Mouse (Mus musculus): Measurements from ENCODE around the gene Zfp664. TPM values are rescaled to one million over a fixed set of nuclear protein-coding genes. Genes with fewer than 3 reads are reported as not detected.

The Zfp664 gene
- polyA plus RNA-seq, 1 experiment, result 19.6 TPM

GRCm38 (mm10) chr5:124891921-124892370, 29.5 kb downstream of the Zfp664 start:
- Histone ChIP-seq H3ac (ENCODE audit: control insufficient read depth, insufficient read length) (no peak overlapping the region), H3K27me3 (ENCODE audit: control insufficient read depth, insufficient read depth, insufficient read length) (no peaks in the 10 kb centered on the region), H3K36me3 (ENCODE audit: control insufficient read depth, insufficient read depth) (peaks cover 5% of the 10 kb centered on the region), H3K4me3 (no peak overlapping the region), H3K79me2 (ENCODE audit: control insufficient read depth, insufficient read depth) (no peaks in the 10 kb centered on the region), H3K4me2 (ENCODE audit: low read depth) (no peak overlapping the region)
- peak in 1 of 3 experiments; percentile 13 for TF ChIP-seq MYOG (IDR thresholded peaks at IDR 0.05; ENCODE audit: control insufficient read depth in 1 of 3, insufficient read depth in 1 of 3, insufficient read length in 2 of 3, low read depth in 2 of 3)
- no peak for TF ChIP-seq POLR2AphosphoS2 (IDR thresholded peaks at IDR 0.05; ENCODE audit: insufficient read length, low read depth)
- TF ChIP-seq MAX (IDR thresholded peaks at IDR 0.05; ENCODE audit: low read depth), result no peak
- peak in 1 of 3 experiments; percentile 52 for TF ChIP-seq MYOD1 (IDR thresholded peaks at IDR 0.05; ENCODE audit: control insufficient read depth in 1 of 3, insufficient read length in 2 of 3, low read depth in 2 of 3)
- TF ChIP-seq USF1 (IDR thresholded peaks at IDR 0.05; ENCODE audit: low read depth), result no peak
- TF ChIP-seq TCF3 (IDR thresholded peaks at IDR 0.05; ENCODE audit: insufficient read length, low read depth), result no peak
- no peak for TF ChIP-seq E2F4 (IDR thresholded peaks at IDR 0.05; ENCODE audit: insufficient read depth)

DNA sequence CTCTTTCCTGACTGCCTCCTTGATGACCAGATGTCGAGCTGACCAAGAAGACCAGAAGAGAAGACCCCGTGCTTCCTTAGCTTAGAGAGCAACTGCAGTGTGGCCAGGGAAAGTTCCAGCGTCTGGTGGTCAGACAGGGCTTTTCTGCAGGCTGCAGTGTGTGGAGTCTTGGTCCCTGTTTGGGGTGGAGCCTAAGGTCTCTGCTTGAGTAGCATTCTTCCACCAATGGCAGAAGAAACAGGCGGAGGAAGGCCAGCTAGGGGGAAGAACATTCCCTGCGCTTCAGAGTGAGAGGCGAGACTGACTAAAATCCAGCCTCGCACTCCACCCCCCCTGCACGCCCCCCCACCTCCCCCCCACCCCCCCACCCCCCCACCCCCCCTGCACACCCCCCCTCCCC, 33.6 kb downstream of the Zfp664 start:
- no peaks in the 10 kb centered on the region for H3K79me2 ChIP-seq (ENCODE audit: control insufficient read depth, insufficient read depth)
- TF ChIP-seq E2F4 (IDR thresholded peaks at IDR 0.05; ENCODE audit: insufficient read depth) (no peak), MYOD1 (IDR thresholded peaks at IDR 0.05; ENCODE audit: control insufficient read depth in 1 of 3, insufficient read length in 2 of 3, low read depth in 2 of 3) (no peak), SRF (IDR thresholded peaks at IDR 0.05; ENCODE audit: control insufficient read depth, insufficient read length, low read depth) (no peak), TCF3 (IDR thresholded peaks at IDR 0.05; ENCODE audit: insufficient read length, low read depth) (no peak), CEBPB (IDR thresholded peaks at IDR 0.05; ENCODE audit: insufficient read depth, poor library complexity, severe bottlenecking) (no peak), MAX (IDR thresholded peaks at IDR 0.05; ENCODE audit: low read depth) (no peak), USF1 (IDR thresholded peaks at IDR 0.05; ENCODE audit: low read depth) (no peak), MYOG (IDR thresholded peaks at IDR 0.05; ENCODE audit: control insufficient read depth in 1 of 3, insufficient read depth in 1 of 3, insufficient read length in 2 of 3, low read depth in 2 of 3) (no peak), TCF12 (IDR thresholded peaks at IDR 0.05; ENCODE audit: insufficient read depth, poor library complexity, severe bottlenecking) (no peak), REST (IDR thresholded peaks at IDR 0.05; ENCODE audit: insufficient read depth, insufficient read length) (no peak), POLR2A (IDR thresholded peaks at IDR 0.05; ENCODE audit: insufficient read length, low read depth) (no peak), POLR2AphosphoS2 (IDR thresholded peaks at IDR 0.05; ENCODE audit: insufficient read length, low read depth) (no peak)
- H3K36me3 ChIP-seq (ENCODE audit: control insufficient read depth, insufficient read depth), result no peaks in the 10 kb centered on the region
- H3K4me2 ChIP-seq (ENCODE audit: low read depth), result no peak overlapping the region
- no peak overlapping the region for H3K4me3 ChIP-seq
- H3K27me3 ChIP-seq (ENCODE audit: control insufficient read depth, insufficient read depth, insufficient read length), result no peaks in the 10 kb centered on the region
- H3ac ChIP-seq (ENCODE audit: control insufficient read depth, insufficient read length), result no peak overlapping the region

DNA sequence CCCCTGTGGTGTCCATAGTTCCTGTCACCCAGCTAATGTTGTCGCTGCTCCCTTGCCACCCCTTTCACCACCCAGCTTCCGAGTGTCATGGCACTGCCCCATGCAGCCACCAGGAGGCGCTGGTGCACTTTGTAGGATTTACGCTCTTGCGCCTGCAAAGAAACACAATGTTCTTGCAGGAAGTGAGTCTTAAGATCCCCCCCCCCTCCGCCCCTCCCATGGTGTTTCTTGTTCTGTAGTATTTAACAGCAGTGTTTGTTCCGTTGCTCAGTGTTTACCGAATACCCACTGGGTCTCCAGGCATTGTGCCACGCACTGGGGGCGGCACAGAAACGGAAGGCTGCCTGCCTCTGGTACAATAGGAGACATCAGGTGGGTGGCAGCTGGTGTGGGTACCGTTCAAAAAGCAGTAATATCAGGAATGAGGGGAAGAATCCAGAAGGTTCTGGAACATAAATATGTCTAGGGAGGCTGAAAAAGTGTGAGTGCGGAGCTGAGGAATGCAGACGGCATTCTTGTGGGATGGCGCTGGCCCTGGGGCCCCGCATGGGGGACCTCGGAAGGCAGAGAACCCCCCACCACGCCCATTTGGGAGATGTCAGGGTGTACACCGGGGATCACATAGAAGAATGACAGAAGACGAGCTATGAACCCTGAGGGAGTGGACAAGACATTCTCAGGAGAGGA, 37.6 kb downstream of the Zfp664 start:
- no peaks in the 10 kb centered on the region for H3K27me3 ChIP-seq (ENCODE audit: control insufficient read depth, insufficient read depth, insufficient read length)
- peak overlapping the region; percentile 80 for H3K4me2 ChIP-seq (ENCODE audit: low read depth)
- no peak overlapping the region for H3ac ChIP-seq (ENCODE audit: control insufficient read depth, insufficient read length)
- no peak overlapping the region for H3K4me3 ChIP-seq
- no peak for TF ChIP-seq TCF3 (IDR thresholded peaks at IDR 0.05; ENCODE audit: insufficient read length, low read depth)
- no peak for TF ChIP-seq CEBPB (IDR thresholded peaks at IDR 0.05; ENCODE audit: insufficient read depth, poor library complexity, severe bottlenecking)
- TF ChIP-seq E2F4 (IDR thresholded peaks at IDR 0.05; ENCODE audit: insufficient read depth), result no peak
- no peak for TF ChIP-seq SRF (IDR thresholded peaks at IDR 0.05; ENCODE audit: control insufficient read depth, insufficient read length, low read depth)
- TF ChIP-seq MYOD1 (IDR thresholded peaks at IDR 0.05; ENCODE audit: control insufficient read depth in 1 of 3, insufficient read length in 2 of 3, low read depth in 2 of 3), result no peak
- TF ChIP-seq MYOG (IDR thresholded peaks at IDR 0.05; ENCODE audit: control insufficient read depth in 1 of 3, insufficient read depth in 1 of 3, insufficient read length in 2 of 3, low read depth in 2 of 3), result no peak
- TF ChIP-seq POLR2A (IDR thresholded peaks at IDR 0.05; ENCODE audit: insufficient read length, low read depth), result no peak
- TF ChIP-seq MAX (IDR thresholded peaks at IDR 0.05; ENCODE audit: low read depth), result no peak
- no peak for TF ChIP-seq POLR2AphosphoS2 (IDR thresholded peaks at IDR 0.05; ENCODE audit: insufficient read length, low read depth)
- no peak for TF ChIP-seq REST (IDR thresholded peaks at IDR 0.05; ENCODE audit: insufficient read depth, insufficient read length)
- TF ChIP-seq USF1 (IDR thresholded peaks at IDR 0.05; ENCODE audit: low read depth), result no peak
- TF ChIP-seq TCF12 (IDR thresholded peaks at IDR 0.05; ENCODE audit: insufficient read depth, poor library complexity, severe bottlenecking), result no peak
- no peaks in the 10 kb centered on the region for H3K79me2 ChIP-seq (ENCODE audit: control insufficient read depth, insufficient read depth)
- no peaks in the 10 kb centered on the region for H3K36me3 ChIP-seq (ENCODE audit: control insufficient read depth, insufficient read depth)

DNA sequence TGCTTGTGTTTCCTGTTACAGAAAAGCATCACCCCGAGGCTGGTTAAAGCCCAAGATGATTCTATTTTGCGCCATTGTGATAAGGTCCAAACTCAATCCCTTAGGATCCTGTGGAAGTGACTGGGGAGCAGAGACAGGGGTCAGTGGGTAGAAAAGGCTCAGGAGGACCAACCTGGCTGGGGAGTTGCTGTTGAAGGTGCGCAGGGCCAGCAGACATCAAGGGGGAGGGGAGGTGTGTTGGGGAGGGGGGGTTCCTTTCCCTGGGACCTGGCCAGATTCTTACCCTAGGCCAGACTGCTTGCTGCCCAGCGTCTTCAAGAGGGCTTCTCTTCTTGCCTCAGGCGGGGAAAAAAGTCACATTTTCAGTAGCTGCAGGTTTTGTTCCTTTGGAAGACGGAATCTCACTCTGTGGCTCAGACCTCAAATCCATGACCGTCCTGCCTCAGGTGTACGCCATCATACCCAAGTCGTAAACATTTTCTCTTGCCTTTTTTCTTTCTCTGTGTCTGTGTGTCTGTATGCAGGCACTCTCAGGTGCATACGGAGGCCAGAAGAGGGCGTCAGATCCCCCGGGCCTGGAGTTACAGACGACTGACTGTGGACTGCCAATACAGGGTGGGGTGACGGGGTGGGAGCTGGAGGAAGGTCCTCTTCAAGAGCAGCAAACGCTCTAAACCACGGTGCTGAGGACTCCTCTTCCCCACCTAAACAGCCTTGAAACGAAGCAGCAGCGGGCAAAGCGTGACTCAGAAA, 38.4 kb downstream of the Zfp664 start:
- TF ChIP-seq POLR2A (IDR thresholded peaks at IDR 0.05; ENCODE audit: insufficient read length, low read depth) (no peak), E2F4 (IDR thresholded peaks at IDR 0.05; ENCODE audit: insufficient read depth) (no peak), MAX (IDR thresholded peaks at IDR 0.05; ENCODE audit: low read depth) (no peak), TCF3 (IDR thresholded peaks at IDR 0.05; ENCODE audit: insufficient read length, low read depth) (no peak), MYOG (IDR thresholded peaks at IDR 0.05; ENCODE audit: control insufficient read depth in 1 of 3, insufficient read depth in 1 of 3, insufficient read length in 2 of 3, low read depth in 2 of 3) (no peak), TCF12 (IDR thresholded peaks at IDR 0.05; ENCODE audit: insufficient read depth, poor library complexity, severe bottlenecking) (no peak), USF1 (IDR thresholded peaks at IDR 0.05; ENCODE audit: low read depth) (no peak), CEBPB (IDR thresholded peaks at IDR 0.05; ENCODE audit: insufficient read depth, poor library complexity, severe bottlenecking) (no peak), REST (IDR thresholded peaks at IDR 0.05; ENCODE audit: insufficient read depth, insufficient read length) (no peak), POLR2AphosphoS2 (IDR thresholded peaks at IDR 0.05; ENCODE audit: insufficient read length, low read depth) (no peak)
- H3K4me3 ChIP-seq, result no peak overlapping the region
- H3K36me3 ChIP-seq (ENCODE audit: control insufficient read depth, insufficient read depth), result no peaks in the 10 kb centered on the region
- no peaks in the 10 kb centered on the region for H3K27me3 ChIP-seq (ENCODE audit: control insufficient read depth, insufficient read depth, insufficient read length)
- no peak overlapping the region for H3K4me2 ChIP-seq (ENCODE audit: low read depth)
- H3ac ChIP-seq (ENCODE audit: control insufficient read depth, insufficient read length), result no peak overlapping the region
- H3K79me2 ChIP-seq (ENCODE audit: control insufficient read depth, insufficient read depth), result no peaks in the 10 kb centered on the region
